In the genomic region with DNA sequence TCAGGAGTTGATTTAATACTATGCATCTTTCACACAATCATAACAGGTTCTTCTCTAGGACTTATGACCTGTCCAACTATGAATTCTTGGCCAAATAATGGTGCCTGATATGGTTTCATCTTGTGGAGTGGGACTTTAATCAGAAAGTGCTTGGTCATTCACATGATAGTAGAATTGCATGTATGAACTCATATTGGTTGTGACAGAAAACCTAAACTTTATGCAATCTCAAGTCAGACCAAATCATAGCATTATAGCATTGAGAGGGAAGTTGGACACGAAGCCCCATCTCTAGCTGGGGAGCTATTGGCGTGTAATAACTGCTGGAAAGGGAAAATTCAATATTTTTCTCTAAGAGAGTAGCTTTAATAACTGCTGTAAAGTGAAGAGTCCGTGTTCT, we compare ENCODE assay signal across 19 mouse cellular contexts.
DNase-seq lines count a peak whose midpoint lies in the region; ATAC-seq lines count a peak whose summit lies in the region.
"Had no signal": no experiment of that assay in that cellular context is flagged by ENCODE, and none has a peak within 500 bp of the region (broad histone marks: within the 10 kb centered on the region; RNA-seq: fewer than 3 reads in every experiment).

No protein-coding gene starts in this region.

- H3K36me3 ChIP-seq in hindbrain, embryonic 14.5 days (replicated peaks; ENCODE audit: control insufficient read depth, insufficient read depth), result no peaks in the 10 kb centered on the region
- H3K36me3 ChIP-seq: embryonic facial prominence, embryonic 10.5 days; embryonic facial prominence, embryonic 12.5 days; forebrain, embryonic 15.5 days had no signal

- intact Hi-C loops in left cerebral cortex, postnatal 25 days (cut with DNase I), result no loop called here

- H3K4me3 ChIP-seq in hindbrain, embryonic 14.5 days (replicated peaks; ENCODE audit: low read length), result no peak overlapping the region
- H3K4me3 ChIP-seq: embryonic facial prominence, embryonic 10.5 days; embryonic facial prominence, embryonic 12.5 days; forebrain, embryonic 13.5 days; forebrain, embryonic 15.5 days had no signal

- H3K9ac ChIP-seq in hindbrain, embryonic 14.5 days, result no peak overlapping the region
- H3K9ac ChIP-seq: embryonic facial prominence, embryonic 12.5 days; forebrain, embryonic 13.5 days; forebrain, embryonic 15.5 days; forebrain, postnatal 0 days had no signal

- H3K27ac ChIP-seq in hindbrain, embryonic 14.5 days, result no peak overlapping the region
- H3K27ac ChIP-seq: embryonic facial prominence, embryonic 10.5 days; embryonic facial prominence, embryonic 12.5 days; forebrain, embryonic 13.5 days; forebrain, embryonic 15.5 days had no signal

- H3K27me3 ChIP-seq in hindbrain, embryonic 14.5 days (ENCODE audit: control insufficient read depth, insufficient read depth, low read length), result no peaks in the 10 kb centered on the region
- H3K27me3 ChIP-seq: embryonic facial prominence, embryonic 12.5 days; forebrain, embryonic 13.5 days; forebrain, embryonic 15.5 days had no signal

- peak; percentile 85 for ATAC-seq in granulocyte monocyte progenitor cell, adult 5-6 weeks (replicated peaks; ENCODE audit: poor library complexity, severe bottlenecking)
- ATAC-seq in megakaryocyte progenitor cell, adult 5-6 weeks (replicated peaks; ENCODE audit: poor library complexity), result peak; percentile 82
- ATAC-seq in hindbrain, embryonic 14.5 days (ENCODE audit: low FRiP score), result no peak
- ATAC-seq: forebrain, embryonic 13.5 days; forebrain, embryonic 15.5 days; forebrain, postnatal 0 days had no signal

- H3K4me1 ChIP-seq in hindbrain, embryonic 14.5 days (replicated peaks; ENCODE audit: control insufficient read depth, insufficient read depth, low read length), result no peaks in the 10 kb centered on the region
- H3K4me1 ChIP-seq: embryonic facial prominence, embryonic 10.5 days; embryonic facial prominence, embryonic 12.5 days; forebrain, embryonic 13.5 days; forebrain, embryonic 15.5 days had no signal

- DNase-seq in 416B (ENCODE audit: low read depth), result peak; percentile 37
- no peak for DNase-seq in left cerebral cortex, postnatal 25 days (ENCODE audit: low spot score in 2 of 2)
- no peak for DNase-seq in hindbrain, embryonic 14.5 days (ENCODE audit: low spot score)
- DNase-seq: adrenal gland, adult 2 months; adrenal gland, postnatal 10 days; adrenal gland, postnatal 25 days; cerebellum, adult 11 months; cerebellum, adult 18-20 months; cerebellum, adult 8-10 months; cerebellum, adult 9-11 months; cerebellum, postnatal 14 days; cerebellum, postnatal 36 days; forebrain, postnatal 0 days had no signal

- no peaks in the 10 kb centered on the region for H3K9me3 ChIP-seq in hindbrain, embryonic 14.5 days (ENCODE audit: control insufficient read depth, low read length)
- H3K9me3 ChIP-seq: embryonic facial prominence, embryonic 10.5 days; embryonic facial prominence, embryonic 12.5 days; forebrain, embryonic 13.5 days; forebrain, embryonic 15.5 days had no signal

- 91% methylated on average over 3 of the region's 3 CpGs for WGBS in hindbrain, embryonic 14.5 days

- no peak overlapping the region for H3K4me2 ChIP-seq in hindbrain, embryonic 14.5 days (replicated peaks)
- H3K4me2 ChIP-seq: embryonic facial prominence, embryonic 12.5 days; forebrain, embryonic 13.5 days; forebrain, embryonic 15.5 days had no signal
